Mouse (Mus musculus) right cerebral cortex, adult 2 months (tissue): ENCODE results near the gene Traf5.

Source experiments
- DNase-seq, 2 experiments: peaks; one replicate each; pipeline ENCODE4 v3.0.0; 2021 to 2022; ENCODE audit warnings: low spot score in 2 of 2

Traf5 gene

GRCm38 (mm10) chr1:192092879-192093660 is 711 bp upstream of the Traf5 start:
- DNase-seq, result peak; percentile 91 to 92

GRCm38 (mm10) chr1:192090689-192091567 is 1.4 kb downstream of the Traf5 start:
- DNase-seq, result no peak

DNA sequence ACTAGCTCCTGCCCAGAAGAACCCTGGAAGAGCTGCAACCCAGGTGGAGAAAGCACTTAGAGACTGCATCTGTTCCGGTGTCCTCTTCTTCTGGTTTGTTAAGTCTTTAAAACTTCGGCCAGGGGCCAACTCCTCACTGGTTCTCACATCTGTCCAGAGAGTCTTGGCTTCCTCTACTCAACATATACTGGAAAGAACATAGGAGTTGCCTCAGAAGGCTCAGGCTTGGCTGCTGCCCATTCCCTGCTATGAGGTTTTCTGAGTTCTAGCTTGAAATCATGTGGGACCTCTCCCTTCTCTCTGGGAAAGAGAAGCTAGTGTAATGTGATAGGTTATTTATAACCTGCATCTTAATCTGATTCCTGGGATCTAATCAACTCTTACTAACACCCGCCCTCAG is 2.1 kb downstream of the Traf5 start:
- DNase-seq, result no peak

GRCm38 (mm10) chr1:192089208-192090166 is 2.9 kb downstream of the Traf5 start:
- no peak for DNase-seq

GRCm38 (mm10) chr1:192088011-192088410 is 4.3 kb downstream of the Traf5 start:
- no peak for DNase-seq

DNA sequence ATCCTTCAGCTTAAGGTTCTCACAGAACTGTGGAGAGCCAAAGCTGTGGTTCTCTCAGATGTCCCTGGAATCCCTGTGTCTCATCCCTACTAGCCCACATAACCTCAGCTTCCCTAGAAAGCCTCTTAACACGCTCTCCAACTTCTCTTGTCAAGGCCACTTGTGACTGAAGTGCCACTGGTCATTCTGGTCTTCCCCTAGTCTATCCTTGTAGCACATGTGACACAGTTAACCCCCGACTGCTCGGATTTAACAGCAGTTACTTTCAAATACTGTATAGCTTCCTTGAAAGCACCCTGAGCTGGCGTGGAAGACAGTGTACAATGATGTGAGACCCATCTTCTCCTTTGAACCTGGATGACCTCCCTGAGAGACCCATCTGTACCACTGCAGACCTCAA is 5.3 kb downstream of the Traf5 start:
- DNase-seq, result no peak

GRCm38 (mm10) chr1:192086279-192087037 is 5.9 kb downstream of the Traf5 start:
- no peak for DNase-seq

DNA sequence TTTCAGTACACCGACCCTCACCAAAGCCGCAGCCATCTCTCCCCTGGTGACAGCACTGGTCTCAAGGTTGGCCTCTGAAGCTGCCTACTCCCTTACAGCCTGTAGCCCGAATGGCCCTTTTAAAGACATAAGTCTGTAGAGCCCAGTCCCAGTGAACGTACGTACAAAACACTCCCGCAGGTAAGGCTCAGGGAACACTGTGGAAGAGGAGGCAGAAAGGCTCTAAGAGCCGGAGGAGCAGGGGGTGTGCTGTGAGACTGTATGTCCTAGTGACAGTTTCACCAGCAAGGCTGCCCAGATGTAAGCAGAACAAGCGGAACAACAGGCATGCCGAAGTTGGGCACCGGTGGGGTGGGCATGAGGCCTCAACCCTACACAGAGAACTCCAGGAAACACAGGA is 7.1 kb downstream of the Traf5 start:
- DNase-seq, result no peak

DNA sequence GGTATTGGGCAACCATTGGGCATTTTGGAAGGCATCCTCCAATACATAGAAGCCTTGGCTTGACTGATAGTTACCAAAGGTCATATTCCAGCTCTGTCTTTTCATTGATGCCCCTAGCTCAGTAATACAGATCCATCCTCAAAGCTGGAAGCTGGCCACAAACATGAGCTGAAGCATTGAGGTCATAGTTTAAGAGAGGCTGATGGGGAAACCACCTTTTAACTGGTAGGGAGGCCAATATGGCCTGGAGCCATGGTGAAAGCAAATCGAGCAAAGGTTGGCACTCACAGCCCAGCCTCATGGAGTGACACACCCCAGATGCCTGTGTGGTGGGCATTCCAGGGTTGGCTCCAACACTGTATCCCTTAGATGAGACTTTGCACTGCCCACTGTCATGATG is 9.7 kb downstream of the Traf5 start:
- DNase-seq, result no peak

DNA sequence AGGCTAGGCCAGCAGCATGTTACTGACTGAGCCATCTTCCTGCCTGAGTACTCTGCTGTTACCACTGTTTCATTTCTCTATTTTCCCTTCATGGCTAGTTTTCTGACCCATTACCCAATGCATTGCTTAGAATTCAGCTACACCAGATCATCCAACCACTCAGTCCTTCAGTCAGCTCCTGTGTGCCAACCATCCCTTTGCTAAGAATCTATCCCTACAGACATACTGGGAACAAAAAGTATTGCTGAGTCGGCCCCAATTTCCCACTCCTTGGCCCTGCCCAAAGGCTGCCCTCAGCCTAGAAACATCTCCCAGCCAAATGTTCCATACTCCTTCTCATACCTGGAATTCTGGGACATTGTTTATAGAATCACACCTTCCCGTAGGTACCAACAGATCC is 11.2 kb downstream of the Traf5 start:
- DNase-seq, result no peak

GRCm38 (mm10) chr1:192079121-192079520 is 13.2 kb downstream of the Traf5 start:
- DNase-seq, result no peak

DNA sequence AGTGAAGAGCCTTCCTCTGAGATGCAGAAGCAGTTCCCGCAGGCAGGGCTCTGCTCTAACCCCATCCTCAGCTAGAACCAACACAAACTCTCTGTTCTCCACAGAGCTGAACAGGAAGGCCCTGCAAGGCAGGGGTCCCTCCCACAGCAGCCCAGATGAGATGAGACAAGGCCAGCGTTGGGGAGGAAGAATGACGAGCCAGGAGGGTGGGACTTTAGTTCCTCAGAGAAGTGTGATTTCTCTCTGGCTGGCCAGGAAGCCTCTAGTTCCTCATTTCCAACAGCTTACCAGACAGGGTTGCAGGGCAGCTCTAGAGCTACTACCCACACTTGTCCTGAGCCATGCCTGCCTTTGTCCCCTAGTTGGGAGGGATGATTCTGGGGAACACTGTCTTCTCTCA is 14.0 kb downstream of the Traf5 start:
- no peak for DNase-seq

- peak in 1 of 2 experiments; percentile 60 for DNase-seq
Measured at GRCm38 (mm10) chr1:192076796-192077535, 15.4 kb downstream of the Traf5 start.

GRCm38 (mm10) chr1:192076101-192076500 is 16.3 kb downstream of the Traf5 start:
- no peak for DNase-seq

- DNase-seq, result no peak
Measured at GRCm38 (mm10) chr1:192074824-192075223, 17.5 kb downstream of the Traf5 start.

- DNase-seq, result no peak
Measured at GRCm38 (mm10) chr1:192072426-192072825, 19.9 kb downstream of the Traf5 start.

DNA sequence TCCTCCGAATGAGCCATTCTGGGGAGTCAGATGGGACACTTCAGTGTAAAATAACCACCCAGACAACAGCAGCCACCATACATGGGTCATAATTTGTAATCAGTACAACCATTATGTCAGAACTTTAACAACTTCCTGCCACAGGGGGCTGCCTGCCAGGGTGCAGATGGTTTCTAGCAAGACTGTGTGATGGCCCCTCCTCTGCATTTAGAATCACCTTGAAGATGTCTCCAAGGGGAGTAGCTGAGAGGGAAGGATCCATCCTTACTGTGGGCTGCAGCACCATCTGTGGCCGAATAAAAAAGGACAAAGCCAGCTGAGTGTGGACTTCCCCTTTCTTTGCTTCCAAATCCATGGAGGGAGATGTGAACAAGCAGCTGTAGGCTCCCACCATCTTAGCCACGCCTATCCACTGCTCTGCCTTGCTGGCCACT is 21.7 kb downstream of the Traf5 start:
- DNase-seq, result no peak

- DNase-seq, result peak; percentile 50 to 51
Measured at GRCm38 (mm10) chr1:192069971-192070591, 22.3 kb downstream of the Traf5 start.

DNA sequence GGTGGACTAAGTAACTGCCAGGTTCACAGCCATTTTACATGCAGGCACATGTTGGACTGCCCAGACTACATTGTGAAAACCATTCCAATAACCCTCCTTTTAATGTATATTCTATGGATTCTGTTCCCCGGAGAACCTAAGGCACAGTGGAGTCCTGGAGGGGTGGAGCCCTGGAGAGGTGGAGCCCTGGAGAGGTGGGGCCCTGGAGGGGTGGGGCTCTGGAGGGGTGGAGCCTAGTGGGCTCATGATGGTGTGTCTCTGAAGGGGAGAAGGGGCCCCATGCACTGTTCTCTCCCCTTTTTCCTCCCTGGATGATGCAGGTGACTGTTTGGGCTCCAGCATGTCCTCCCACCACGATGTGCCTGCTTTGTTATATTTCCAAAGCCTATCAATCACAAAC is 24.2 kb downstream of the Traf5 start:
- DNase-seq, result no peak

GRCm38 (mm10) chr1:192066956-192067355 is 25.4 kb downstream of the Traf5 start:
- DNase-seq, result no peak
